Mouse (Mus musculus): ENCODE results near the gene Tmem161a. TPM values are rescaled to one million over a fixed set of nuclear protein-coding genes. Genes with fewer than 3 reads are reported as not detected.

The Tmem161a gene
- polyA plus RNA-seq, 1 experiment from 2014 or later: 45.0 TPM

- WGBS: 86% methylated on average over 3 of the region's 3 CpGs
- no peak for DNase-seq (ENCODE audit: low spot score)
- H3K4me1 ChIP-seq (ENCODE audit: insufficient read depth, low read depth, low read length): no peaks in the 10 kb centered on the region
- no peaks in the 10 kb centered on the region for H3K9me3 ChIP-seq (ENCODE audit: low read length)
- no peak overlapping the region for H3K4me3 ChIP-seq (ENCODE audit: low read depth, low read length)
- no peak overlapping the region for H3K4me2 ChIP-seq (replicated peaks; ENCODE audit: low read depth, low read length)
- H3K27me3 ChIP-seq (replicated peaks; ENCODE audit: insufficient read depth, low read length): no peaks in the 10 kb centered on the region
- ATAC-seq: no peak
- 0 out of 2 replicates have a peak, but pooled peaks cover 10% of the 10 kb centered on the region for H3K36me3 ChIP-seq (ENCODE audit: insufficient read depth, low read length)
- no peak overlapping the region for H3K9ac ChIP-seq (replicated peaks; ENCODE audit: low read depth)
- TF ChIP-seq EP300 (IDR thresholded peaks at IDR 0.05): no peak
- no peak for TF ChIP-seq CTCF (IDR thresholded peaks at IDR 0.05)
- H3K27ac ChIP-seq (ENCODE audit: low read length): no peak overlapping the region
Measured at GRCm38 (mm10) chr8:70220911-70221310, 48.8 kb downstream of the Tmem161a start.

- no peak overlapping the region for H3K4me2 ChIP-seq (replicated peaks; ENCODE audit: low read depth, low read length)
- no peaks in the 10 kb centered on the region for H3K9me3 ChIP-seq (ENCODE audit: low read length)
- H3K27ac ChIP-seq (ENCODE audit: low read length): no peak overlapping the region
- WGBS: 88% methylated on average over 11 of the region's 12 CpGs
- no peak overlapping the region for H3K4me3 ChIP-seq (ENCODE audit: low read depth, low read length)
- no peaks in the 10 kb centered on the region for H3K4me1 ChIP-seq (ENCODE audit: insufficient read depth, low read depth, low read length)
- TF ChIP-seq EP300 (IDR thresholded peaks at IDR 0.05) (no peak), CTCF (IDR thresholded peaks at IDR 0.05) (no peak)
- no peak for DNase-seq (ENCODE audit: low spot score)
- 0 out of 2 replicates have a peak, but pooled peaks cover 10% of the 10 kb centered on the region for H3K36me3 ChIP-seq (ENCODE audit: insufficient read depth, low read length)
- no peaks in the 10 kb centered on the region for H3K27me3 ChIP-seq (replicated peaks; ENCODE audit: insufficient read depth, low read length)
- no peak overlapping the region for H3K9ac ChIP-seq (replicated peaks; ENCODE audit: low read depth)
- ATAC-seq: no peak
Measured at GRCm38 (mm10) chr8:70222041-70222440, 49.9 kb downstream of the Tmem161a start.

- no peak for TF ChIP-seq EP300 (IDR thresholded peaks at IDR 0.05)
- TF ChIP-seq CTCF (IDR thresholded peaks at IDR 0.05): peak; percentile 78
- Histone ChIP-seq H3K9me3 (ENCODE audit: low read length) (no peaks in the 10 kb centered on the region), H3K4me3 (ENCODE audit: low read depth, low read length) (no peak overlapping the region), H3K27me3 (replicated peaks; ENCODE audit: insufficient read depth, low read length) (no peaks in the 10 kb centered on the region), H3K4me1 (ENCODE audit: insufficient read depth, low read depth, low read length) (no peaks in the 10 kb centered on the region), H3K4me2 (replicated peaks; ENCODE audit: low read depth, low read length) (no peak overlapping the region), H3K27ac (ENCODE audit: low read length) (no peak overlapping the region), H3K36me3 (ENCODE audit: insufficient read depth, low read length) (0 out of 2 replicates have a peak, but pooled peaks cover 10% of the 10 kb centered on the region), H3K9ac (replicated peaks; ENCODE audit: low read depth) (no peak overlapping the region)
- DNase-seq (ENCODE audit: low spot score) (peak; percentile 38), ATAC-seq (peak; percentile 44; the same call in 1 of the 2 replicates)
- 40% methylated on average over 6 of the region's 6 CpGs for WGBS
Measured at GRCm38 (mm10) chr8:70223341-70223740, 51.2 kb downstream of the Tmem161a start.

GRCm38 (mm10) chr8:70227997-70228396 is 55.8 kb downstream of the Tmem161a start:
- TF ChIP-seq CTCF (IDR thresholded peaks at IDR 0.05) (no peak), EP300 (IDR thresholded peaks at IDR 0.05) (no peak)
- ATAC-seq (no peak), DNase-seq (ENCODE audit: low spot score) (no peak)
- Histone ChIP-seq H3K27ac (ENCODE audit: low read length) (no peak overlapping the region), H3K9me3 (ENCODE audit: low read length) (no peaks in the 10 kb centered on the region), H3K9ac (replicated peaks; ENCODE audit: low read depth) (no peak overlapping the region), H3K4me2 (replicated peaks; ENCODE audit: low read depth, low read length) (no peak overlapping the region), H3K4me3 (ENCODE audit: low read depth, low read length) (no peak overlapping the region), H3K4me1 (ENCODE audit: insufficient read depth, low read depth, low read length) (no peaks in the 10 kb centered on the region), H3K27me3 (replicated peaks; ENCODE audit: insufficient read depth, low read length) (no peaks in the 10 kb centered on the region), H3K36me3 (ENCODE audit: insufficient read depth, low read length) (0 out of 2 replicates have a peak, but pooled peaks cover 10% of the 10 kb centered on the region)
- WGBS: 69% methylated on average over 4 of the region's 4 CpGs

GRCm38 (mm10) chr8:70230837-70231236 is 58.7 kb downstream of the Tmem161a start:
- DNase-seq (ENCODE audit: low spot score) (no peak), ATAC-seq (no peak)
- H3K9me3 ChIP-seq (ENCODE audit: low read length): no peaks in the 10 kb centered on the region
- 93% methylated on average over 9 of the region's 9 CpGs for WGBS
- H3K9ac ChIP-seq (replicated peaks; ENCODE audit: low read depth): no peak overlapping the region
- peaks cover 6% of the 10 kb centered on the region; the same call in 1 of the 2 replicates for H3K4me1 ChIP-seq (ENCODE audit: insufficient read depth, low read depth, low read length)
- H3K27me3 ChIP-seq (replicated peaks; ENCODE audit: insufficient read depth, low read length): no peaks in the 10 kb centered on the region
- H3K4me2 ChIP-seq (replicated peaks; ENCODE audit: low read depth, low read length): no peak overlapping the region
- no peak overlapping the region for H3K27ac ChIP-seq (ENCODE audit: low read length)
- H3K36me3 ChIP-seq (ENCODE audit: insufficient read depth, low read length): no peaks in the 10 kb centered on the region
- no peak overlapping the region for H3K4me3 ChIP-seq (ENCODE audit: low read depth, low read length)
- TF ChIP-seq CTCF (IDR thresholded peaks at IDR 0.05): no peak
- TF ChIP-seq EP300 (IDR thresholded peaks at IDR 0.05): no peak

Other genes starting within 250 kb of the Tmem161a start
- 40.9 and 41.8 TPM in 2 replicates for gene Gatad2a, start 176.0 kb upstream of the Tmem161a start, polyA plus RNA-seq (2015; fragmentation: Nextera tagmentation; extraction: Ambion mirVana)
- 37.1 and 37.2 TPM in 2 replicates for gene Mau2, start 129.6 kb upstream of the Tmem161a start, polyA plus RNA-seq (2015; fragmentation: Nextera tagmentation; extraction: Ambion mirVana)
- gene Sugp1, start 129.5 kb upstream of the Tmem161a start, polyA plus RNA-seq (2015; fragmentation: Nextera tagmentation; extraction: Ambion mirVana): 25.4 and 27.3 TPM in 2 replicates
- 3.8 and 4.2 TPM in 2 replicates for gene Tm6sf2, start 99.4 kb upstream of the Tmem161a start, polyA plus RNA-seq (2015; fragmentation: Nextera tagmentation; extraction: Ambion mirVana)
- not detected in 2 replicates for gene Hapln4, start 88.9 kb upstream of the Tmem161a start, polyA plus RNA-seq (2015; fragmentation: Nextera tagmentation; extraction: Ambion mirVana)
- 0.05 and 0.06 TPM in 2 replicates for gene Ncan, start 51.5 kb upstream of the Tmem161a start, polyA plus RNA-seq (2015; fragmentation: Nextera tagmentation; extraction: Ambion mirVana)
- 27.8 and 32.0 TPM in 2 replicates for gene Nr2c2ap, start 41.0 kb upstream of the Tmem161a start, polyA plus RNA-seq (2015; fragmentation: Nextera tagmentation; extraction: Ambion mirVana)
- 11.9 and 12.7 TPM in 2 replicates for gene Rfxank, start 33.2 kb upstream of the Tmem161a start, polyA plus RNA-seq (2015; fragmentation: Nextera tagmentation; extraction: Ambion mirVana)
- 33.4 and 34.2 TPM in 2 replicates for gene Borcs8, start 32.9 kb upstream of the Tmem161a start, polyA plus RNA-seq (2015; fragmentation: Nextera tagmentation; extraction: Ambion mirVana)
- gene Mef2b, start 32.6 kb upstream of the Tmem161a start, polyA plus RNA-seq (2015; fragmentation: Nextera tagmentation; extraction: Ambion mirVana): 0.11 and 0.29 TPM in 2 replicates
- gene Slc25a42, start 39.9 kb downstream of the Tmem161a start, polyA plus RNA-seq (2015; fragmentation: Nextera tagmentation; extraction: Ambion mirVana): 4.0 and 4.3 TPM in 2 replicates
- 12.3 and 13.6 TPM in 2 replicates for gene Sugp2, start 61.9 kb downstream of the Tmem161a start, polyA plus RNA-seq (2015; fragmentation: Nextera tagmentation; extraction: Ambion mirVana)
- 10.4 and 11.9 TPM in 2 replicates for gene Armc6, start 62.1 kb downstream of the Tmem161a start, polyA plus RNA-seq (2015; fragmentation: Nextera tagmentation; extraction: Ambion mirVana)
- 54.1 and 61.1 TPM in 2 replicates for gene Homer3, start 110.5 kb downstream of the Tmem161a start, polyA plus RNA-seq (2015; fragmentation: Nextera tagmentation; extraction: Ambion mirVana)
- 29.9 and 32.5 TPM in 2 replicates for gene Ddx49, start 130.1 kb downstream of the Tmem161a start, polyA plus RNA-seq (2015; fragmentation: Nextera tagmentation; extraction: Ambion mirVana)
- gene Cope, start 130.2 kb downstream of the Tmem161a start, polyA plus RNA-seq (2015; fragmentation: Nextera tagmentation; extraction: Ambion mirVana): 266 and 297 TPM in 2 replicates
- gene Cers1, start 143.4 kb downstream of the Tmem161a start, polyA plus RNA-seq (2015; fragmentation: Nextera tagmentation; extraction: Ambion mirVana): 0.63 and 1.6 TPM in 2 replicates
- gene Gdf1, start 157.5 kb downstream of the Tmem161a start, polyA plus RNA-seq (2015; fragmentation: Nextera tagmentation; extraction: Ambion mirVana): 0.33 and 0.81 TPM in 2 replicates
- 10.4 and 11.1 TPM in 2 replicates for gene Upf1, start 180.9 kb downstream of the Tmem161a start, polyA plus RNA-seq (2015; fragmentation: Nextera tagmentation; extraction: Ambion mirVana)
- gene Comp, start 201.2 kb downstream of the Tmem161a start, polyA plus RNA-seq (2015; fragmentation: Nextera tagmentation; extraction: Ambion mirVana): 0.13 and 0.29 TPM in 2 replicates

Data from lung, postnatal 0 days (tissue).